Mouse (Mus musculus) testis, adult 2 months (tissue): ENCODE results near the gene Kcnq1. TPM values are rescaled to one million over a fixed set of nuclear protein-coding genes. Genes with fewer than 3 reads are reported as not detected.

ENCODE experiments used
- H3K27ac ChIP-seq: fragments of 200-500 bp; 2 replicates; pipeline ENCODE4 v1.5.1; 2012; ENCODE audit warnings: low read depth, low read length; ENCODE audit not compliant: control insufficient read depth, insufficient read depth
- H3K27me3 ChIP-seq: fragments of 200-500 bp; 2 replicates; pipeline ENCODE4 v1.6.1; 2012; ENCODE audit warnings: mild to moderate bottlenecking, low read length, moderate library complexity; ENCODE audit not compliant: control insufficient read depth, insufficient read depth
- H3K36me3 ChIP-seq: fragments of 200-500 bp; 2 replicates; pipeline ENCODE4 v1.6.1; 2012; ENCODE audit warnings: mild to moderate bottlenecking, low read length; ENCODE audit not compliant: control insufficient read depth, insufficient read depth
- H3K4me1 ChIP-seq: fragments of 200-500 bp; 2 replicates; pipeline ENCODE4 v1.6.1; 2012; ENCODE audit warnings: low read length; ENCODE audit not compliant: control insufficient read depth, insufficient read depth
- H3K4me3 ChIP-seq: fragments of 200-500 bp; 2 replicates; pipeline ENCODE4 v1.5.1; 2012; ENCODE audit warnings: low read depth, mild to moderate bottlenecking, low read length, moderate library complexity, mixed read lengths; ENCODE audit not compliant: control insufficient read depth
- CTCF ChIP-seq: fragments of 200-500 bp; IDR thresholded peaks from 2 replicates; pipeline ENCODE4 v1.5.1; 2012; ENCODE audit warnings: low read depth, mild to moderate bottlenecking, inconsistent platforms, low read length, moderate library complexity; ENCODE audit not compliant: control insufficient read depth, insufficient read depth, insufficient replicate concordance
- POLR2A ChIP-seq: fragments of 200-500 bp; IDR thresholded peaks from 2 replicates; pipeline ENCODE4 v1.6.1; 2012; ENCODE audit warnings: low read depth, mild to moderate bottlenecking, inconsistent platforms, low read length, moderate library complexity; ENCODE audit not compliant: control insufficient read depth
- polyA plus RNA-seq: library from polyadenylated mRNA; depleted of rRNA; stranded (reverse); fragments of >200 nt; gene quantifications from 2 replicates; pipeline ENCODE4 v1.2.3, GENCODE M21; 2012; rRNA removed

The Kcnq1 gene
- polyA plus RNA-seq, 1 experiment, result 1.6 TPM

DNA sequence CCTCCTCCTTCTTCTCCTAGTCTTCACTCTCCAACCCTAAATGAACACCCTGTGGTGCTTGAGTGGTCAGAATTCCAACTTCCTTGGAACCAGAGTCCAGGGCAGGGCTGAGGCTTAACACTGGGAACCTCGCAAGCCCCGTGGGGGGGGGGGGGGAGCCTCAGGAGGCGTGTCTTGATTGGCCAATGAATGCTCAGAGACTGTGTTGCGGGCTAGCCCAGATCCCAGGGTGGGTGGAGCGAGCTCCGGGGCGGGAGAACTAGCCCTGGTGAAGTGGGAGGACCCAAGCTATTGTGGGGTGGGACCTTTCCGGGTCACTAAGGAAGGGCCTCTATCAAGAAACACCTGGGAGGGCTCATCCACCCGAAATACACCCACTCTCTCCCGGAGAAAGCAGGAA, 368.6 kb downstream of the Kcnq1 start:
- Histone ChIP-seq H3K4me1 (peaks cover 16% of the 10 kb centered on the region), H3K36me3 (no peaks in the 10 kb centered on the region), H3K27ac (no peak overlapping the region), H3K4me3 (no peak overlapping the region), H3K27me3 (no peaks in the 10 kb centered on the region)
- no peak for TF ChIP-seq CTCF
- TF ChIP-seq POLR2A, result no peak

DNA sequence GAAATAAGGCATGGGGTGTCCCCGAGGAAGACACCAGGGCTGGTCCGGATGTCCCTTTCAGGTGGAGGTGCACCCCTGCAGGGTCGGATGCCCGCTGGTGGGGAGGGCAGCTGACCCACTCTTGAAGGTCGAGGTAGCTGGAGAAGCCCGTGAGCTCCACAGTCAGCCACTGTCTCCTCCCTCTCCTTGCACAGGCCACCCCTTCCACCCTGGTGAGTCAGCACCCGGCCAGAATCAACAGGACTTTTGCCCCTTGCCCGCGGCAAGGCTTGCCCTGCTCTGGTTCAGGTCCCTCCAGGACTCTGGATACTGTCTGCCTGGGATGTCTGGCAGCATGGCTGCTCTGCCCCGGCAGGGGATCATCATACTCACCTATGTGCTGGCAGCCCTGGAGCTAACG, 369.7 kb downstream of the Kcnq1 start:
- Histone ChIP-seq H3K27me3 (no peaks in the 10 kb centered on the region), H3K4me1 (peaks cover 16% of the 10 kb centered on the region), H3K4me3 (no peak overlapping the region), H3K36me3 (no peaks in the 10 kb centered on the region), H3K27ac (no peak overlapping the region)
- TF ChIP-seq CTCF, result no peak
- TF ChIP-seq POLR2A, result no peak

Other genes starting within 250 kb of the Kcnq1 start
- 0.22 and 0.28 TPM in 2 replicates for gene Th, start 175.2 kb upstream of the Kcnq1 start, polyA plus RNA-seq
- gene Ascl2, start 137.1 kb upstream of the Kcnq1 start, polyA plus RNA-seq, result 1.0 and 1.2 TPM in 2 replicates
- 0.10 and 0.17 TPM in 2 replicates for gene Tspan32, start 101.3 kb upstream of the Kcnq1 start, polyA plus RNA-seq
- 63.3 and 78.4 TPM in 2 replicates for gene Cd81, start 53.6 kb upstream of the Kcnq1 start, polyA plus RNA-seq
- 43.1 and 43.7 TPM in 2 replicates for gene Tssc4, start 37.1 kb upstream of the Kcnq1 start, polyA plus RNA-seq
- gene Trpm5, start 11.7 kb upstream of the Kcnq1 start, polyA plus RNA-seq, result 1.1 and 1.5 TPM in 2 replicates